Mouse (Mus musculus) heart, postnatal 0 days (tissue): ENCODE results near the gene Pdzd3. TPM values are rescaled to one million over a fixed set of nuclear protein-coding genes. Genes with fewer than 3 reads are reported as not detected.

ENCODE experiments used
- ATAC-seq: fragments of 200-750 bp; cut with Nextera tagmentation; 2 replicates; pipeline ENCODE4 v1.8.0; 2017; ENCODE audit warnings: low read depth, moderate number of reproducible peaks, moderate library complexity; ENCODE audit not compliant: insufficient read depth
- DNase-seq: peaks from one replicate; pipeline ENCODE4 v3.0.0-alpha.2; 2016; ENCODE audit warnings: low spot score
- H3K27ac ChIP-seq: fragments of 300-500 bp; sonication (generic); 2 replicates; pipeline ENCODE4 v1.5.1; 2014; ENCODE audit warnings: low read depth, mild to moderate bottlenecking
- H3K27me3 ChIP-seq: fragments of 300-500 bp; sonication (generic); 2 replicates; pipeline ENCODE4 v1.6.1; 2014; ENCODE audit warnings: low read length, mixed read lengths; ENCODE audit not compliant: control insufficient read depth, insufficient read depth
- H3K36me3 ChIP-seq: fragments of 300-500 bp; sonication (generic); replicated peaks from 2 replicates; pipeline ENCODE4 v1.6.1; 2014; ENCODE audit warnings: low read length, mixed read lengths; ENCODE audit not compliant: control insufficient read depth, insufficient read depth
- H3K4me1 ChIP-seq: fragments of 300-500 bp; sonication (generic); 2 replicates; pipeline ENCODE4 v1.6.1; 2014; ENCODE audit warnings: antibody characterized with exemption; ENCODE audit not compliant: control insufficient read depth, insufficient read depth
- H3K4me2 ChIP-seq: fragments of 300-500 bp; sonication (generic); 2 replicates; pipeline ENCODE4 v1.6.1; 2014; ENCODE audit warnings: low read depth, mild to moderate bottlenecking, low read length, moderate library complexity
- H3K4me3 ChIP-seq: fragments of 300-500 bp; sonication (generic); 2 replicates; pipeline ENCODE4 v1.5.1; 2014; ENCODE audit warnings: low read depth, low read length
- H3K9ac ChIP-seq: fragments of 300-500 bp; sonication (generic); replicated peaks from 2 replicates; pipeline ENCODE4 v1.6.1; 2014; ENCODE audit warnings: low read depth, low read length, mixed read lengths
- H3K9me3 ChIP-seq: fragments of 300-500 bp; sonication (generic); replicated peaks from 2 replicates; pipeline ENCODE4 v1.6.1; 2016; ENCODE audit warnings: low read length; ENCODE audit not compliant: control insufficient read depth
- CTCF ChIP-seq: IDR thresholded peaks from 2 replicates; pipeline ENCODE4 v1.5.1; 2016; ENCODE audit warnings: antibody characterized with exemption, control low read depth, low read depth
- EP300 ChIP-seq: IDR thresholded peaks from 2 replicates; pipeline ENCODE4 v1.6.1; 2016; ENCODE audit warnings: antibody characterized with exemption, low read depth
- WGBS: fragments of 180-500 bp; shearing (Covaris S2); extraction: QIAGEN DNeasy Blood & Tissue Kit; methylation state at CpG from one replicate; pipeline ENCODE4 v1.1.7; 2014; 5-methylcytosine and 5-hydroxymethylcytosine counted together
- polyA plus RNA-seq: library from polyadenylated mRNA; unstranded; fragments of >200 nt; fragmentation: Nextera tagmentation; extraction: Ambion mirVana; gene quantifications from 2 replicates; pipeline ENCODE4 v1.2.1, GENCODE M21; 2015
- total RNA-seq: library from RNA; depleted of rRNA; stranded (reverse); fragments of >200 nt; gene quantifications from 2 replicates; pipeline ENCODE4 v1.2.3, GENCODE M21; 2014; ENCODE audit warnings: low replicate concordance

Gene Pdzd3
- total and polyA plus RNA-seq, 2 experiments from 2014 or later, result 0.07 TPM; not detected in 1

DNA sequence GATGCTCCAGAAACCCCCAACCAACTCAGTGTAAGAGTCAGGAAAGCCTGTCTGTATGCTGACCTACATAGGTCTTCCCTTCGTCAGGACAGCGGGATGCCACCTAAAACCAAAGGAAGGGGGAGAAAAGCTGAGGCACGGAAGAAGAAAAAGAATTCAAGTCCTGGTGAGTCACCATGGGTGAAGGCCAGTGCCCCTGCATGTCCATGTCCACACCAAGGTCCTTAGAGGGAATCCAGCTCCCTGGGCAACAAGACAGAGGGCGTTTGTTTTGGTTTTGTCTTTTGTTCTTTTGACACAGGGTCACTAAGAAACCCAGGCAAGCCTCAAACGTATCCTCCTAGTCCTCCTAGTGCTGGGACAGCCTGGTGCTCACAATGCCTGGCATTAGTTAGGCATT, 10.4 kb downstream of the Pdzd3 start:
- no peak for DNase-seq
- 53% methylated on average over 5 of the region's 5 CpGs for WGBS
- H3K9me3 ChIP-seq, result no peaks in the 10 kb centered on the region

DNA sequence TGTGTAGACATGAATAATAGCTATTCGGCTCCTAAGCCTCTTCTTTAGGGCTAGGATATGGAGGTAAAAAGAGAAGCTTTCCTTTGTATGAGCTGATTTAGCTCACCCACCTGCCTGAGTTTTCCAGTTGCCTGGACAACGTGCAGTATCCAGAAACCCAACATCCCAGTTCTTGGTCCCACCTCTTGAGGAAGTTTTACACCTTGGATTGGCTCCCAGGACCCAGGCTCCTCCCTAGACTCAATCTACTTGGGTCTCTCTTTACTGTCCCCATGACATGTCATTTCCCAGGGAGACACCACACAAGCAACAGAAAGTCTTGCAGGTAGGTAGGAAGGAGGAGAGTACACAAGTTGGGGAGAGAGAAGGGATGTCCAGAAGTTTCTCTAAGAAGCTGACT, 10.9 kb downstream of the Pdzd3 start, which contains the start of gene Ccdc153:
Gene Ccdc153, plus strand, starts transcription at position 278 of the 400 bp plus-strand sequence.
- DNase-seq (no peak), ATAC-seq (no peak)
- TF ChIP-seq CTCF, result no peak
- TF ChIP-seq EP300, result no peak
- no peaks in the 10 kb centered on the region for H3K27me3 ChIP-seq
- H3K9ac ChIP-seq, result no peak within 1 kb of the TSS; the same call in 1 of the 2 replicates
- no peaks in the 10 kb centered on the region for H3K4me1 ChIP-seq
- no peak within 1 kb of the TSS for H3K4me2 ChIP-seq
- no peak within 1 kb of the TSS for H3K4me3 ChIP-seq
- H3K36me3 ChIP-seq, result no peaks in the 10 kb centered on the region
- H3K9me3 ChIP-seq, result no peaks in the 10 kb centered on the region
- H3K27ac ChIP-seq, result no peak within 1 kb of the TSS
- WGBS, result 55% methylated on average over 2 of the region's 2 CpGs

More for the DNA sequence above, 10.4 kb downstream of the Pdzd3 start:
- no peaks in the 10 kb centered on the region for H3K4me1 ChIP-seq
- H3K27ac ChIP-seq, result no peak overlapping the region
- TF ChIP-seq EP300 (no peak), CTCF (no peak)
- H3K4me2 ChIP-seq, result no peak overlapping the region
- no peaks in the 10 kb centered on the region for H3K27me3 ChIP-seq
- no peaks in the 10 kb centered on the region for H3K36me3 ChIP-seq
- no peak for ATAC-seq
- H3K9ac ChIP-seq, result no peak overlapping the region
- H3K4me3 ChIP-seq, result no peak overlapping the region

DNA sequence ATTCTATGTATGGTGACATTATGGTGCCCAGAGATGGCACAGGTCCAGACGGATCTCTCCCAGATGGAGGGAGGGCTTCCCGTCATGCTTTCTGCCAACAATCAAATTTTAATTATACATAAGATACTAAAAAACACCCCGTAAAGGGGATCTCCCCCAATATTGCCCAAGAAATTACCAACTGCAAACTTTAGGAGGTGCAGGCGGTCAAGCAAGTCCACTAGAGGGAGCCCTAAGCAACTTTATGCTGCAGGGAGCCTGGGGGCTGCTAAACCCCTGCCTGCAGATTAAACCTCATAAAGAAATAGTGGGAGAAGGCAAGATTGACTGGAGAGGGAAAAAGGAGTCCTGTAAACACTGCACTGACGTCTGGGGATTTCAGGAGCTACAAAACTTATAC, 11.8 kb downstream of the Pdzd3 start:
- DNase-seq, result peak; percentile 56
- whole genome bisulfite sequencing, result 6% methylated on average over 5 of the region's 5 CpGs
- H3K4me2 ChIP-seq, result no peak overlapping the region

DNA sequence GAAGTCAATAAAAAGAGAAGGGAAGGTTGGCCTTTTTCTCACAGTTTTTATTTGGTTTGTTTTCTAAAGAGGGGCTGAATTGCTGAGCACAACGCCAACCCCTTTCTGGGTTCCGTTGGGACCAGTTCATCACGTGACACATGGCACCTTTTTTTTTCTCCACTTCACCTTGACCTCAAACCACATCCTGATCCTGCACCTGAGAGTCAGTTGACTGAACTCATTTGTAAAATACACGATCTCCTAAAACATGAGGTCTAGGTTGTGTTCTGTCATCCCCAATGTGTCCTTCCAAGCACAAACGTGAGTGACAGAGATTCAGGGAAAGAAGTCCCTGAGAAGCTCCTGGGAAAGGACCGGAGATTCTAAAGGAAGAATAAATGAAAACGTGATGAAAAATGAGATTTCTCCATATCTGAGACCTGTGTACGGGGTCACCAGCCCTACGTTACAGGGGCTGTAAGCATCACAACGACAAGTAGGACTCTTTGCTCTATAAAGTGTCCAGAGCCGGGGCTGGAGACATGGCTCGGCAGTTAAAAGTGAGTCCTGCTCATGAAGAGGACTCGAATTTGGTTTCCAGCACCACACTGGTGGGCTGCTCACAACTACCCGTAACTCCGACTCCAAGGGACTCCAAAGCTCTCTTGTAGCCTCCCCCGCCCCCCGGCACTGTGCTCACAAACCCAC, 12.6 kb downstream of the Pdzd3 start:
- Histone ChIP-seq H3K27me3 (no peaks in the 10 kb centered on the region), H3K9ac (no peak overlapping the region), H3K4me1 (0 out of 2 replicates have a peak, but pooled peaks cover 3% of the 10 kb centered on the region), H3K4me3 (no peak overlapping the region), H3K36me3 (no peaks in the 10 kb centered on the region), H3K4me2 (no peak overlapping the region), H3K27ac (peak overlapping the region; percentile 54; the same call in 1 of the 2 replicates), H3K9me3 (no peaks in the 10 kb centered on the region)
- DNase-seq (no peak), ATAC-seq (no peak)
- WGBS, result 71% methylated on average over 17 of the region's 17 CpGs
- TF ChIP-seq EP300 (no peak), CTCF (no peak)

More for the DNA sequence above, 11.8 kb downstream of the Pdzd3 start:
- no peaks in the 10 kb centered on the region for H3K9me3 ChIP-seq
- ATAC-seq, result no peak
- no peaks in the 10 kb centered on the region for H3K27me3 ChIP-seq
- no peak for TF ChIP-seq EP300
- TF ChIP-seq CTCF, result peak; percentile 72
- H3K4me3 ChIP-seq, result no peak overlapping the region
- H3K36me3 ChIP-seq, result no peaks in the 10 kb centered on the region
- H3K27ac ChIP-seq, result no peak overlapping the region
- 0 out of 2 replicates have a peak, but pooled peaks cover 2% of the 10 kb centered on the region for H3K4me1 ChIP-seq
- H3K9ac ChIP-seq, result no peak overlapping the region

DNA sequence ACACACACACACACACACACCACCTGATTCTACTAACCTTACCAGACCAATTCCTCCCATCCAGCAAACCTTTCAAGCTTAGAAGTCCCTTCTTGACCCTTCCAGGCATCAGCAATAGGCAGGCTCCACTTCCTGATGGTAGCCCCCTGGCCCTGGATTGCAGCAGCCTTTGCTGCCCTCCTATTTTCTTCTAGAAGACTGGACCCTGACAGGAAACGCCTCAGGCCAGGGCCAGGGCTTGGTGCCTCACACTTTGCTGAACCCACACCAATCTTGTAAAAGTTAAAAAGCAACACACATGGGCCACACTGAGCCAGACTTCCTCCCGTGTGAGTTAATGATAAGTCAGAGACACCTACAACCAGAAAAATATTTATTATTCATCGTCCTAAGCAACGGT, 14.1 kb downstream of the Pdzd3 start:
- Histone ChIP-seq H3K27ac (peak overlapping the region; percentile 41; the same call in 1 of the 2 replicates), H3K4me1 (peaks cover 9% of the 10 kb centered on the region), H3K9ac (no peak overlapping the region), H3K27me3 (no peaks in the 10 kb centered on the region), H3K4me3 (no peak overlapping the region), H3K36me3 (no peaks in the 10 kb centered on the region), H3K9me3 (no peaks in the 10 kb centered on the region), H3K4me2 (no peak overlapping the region)
- TF ChIP-seq EP300 (no peak), CTCF (no peak)
- ATAC-seq (no peak), DNase-seq (no peak)
- 67% methylated on average over 4 of the region's 4 CpGs for WGBS

DNA sequence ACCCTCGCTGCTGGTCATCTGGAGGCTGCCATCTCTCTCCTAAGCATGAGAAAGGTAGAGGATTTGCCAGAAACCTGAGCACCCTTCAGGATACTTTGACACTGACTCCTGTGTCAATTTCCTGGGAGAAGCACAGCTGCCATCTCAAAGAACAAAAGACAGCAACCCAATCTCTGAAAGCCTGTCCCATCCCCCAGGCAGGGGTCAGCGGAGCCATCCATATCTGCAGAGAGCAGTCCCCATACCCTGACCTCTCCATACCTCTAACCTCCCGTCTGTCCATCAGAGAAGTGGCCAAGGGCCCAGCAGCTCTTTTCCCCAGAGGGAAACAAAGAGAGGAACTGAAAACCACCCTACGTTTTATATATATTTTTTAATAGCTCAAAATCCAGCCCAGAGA, 14.7 kb downstream of the Pdzd3 start:
- no peak for DNase-seq
- TF ChIP-seq EP300 (no peak), CTCF (no peak)
- Histone ChIP-seq H3K9me3 (no peaks in the 10 kb centered on the region), H3K27ac (peak overlapping the region; percentile 6; the same call in 1 of the 2 replicates), H3K4me1 (peaks cover 14% of the 10 kb centered on the region), H3K9ac (no peak overlapping the region), H3K27me3 (no peaks in the 10 kb centered on the region), H3K4me3 (no peak overlapping the region), H3K36me3 (no peaks in the 10 kb centered on the region), H3K4me2 (no peak overlapping the region)
- 64% methylated on average over 4 of the region's 4 CpGs for WGBS
- ATAC-seq, result no peak
